Mouse (Mus musculus): ENCODE results near the gene Stam2.

The Stam2 gene

GRCm38 (mm10) chr2:52651547-52651946 is 90.5 kb downstream of the Stam2 start:
- DNase-seq (ENCODE audit: low read depth, low spot score): no peak

GRCm38 (mm10) chr2:52647255-52647998 is 94.7 kb downstream of the Stam2 start:
- DNase-seq (ENCODE audit: low read depth, low spot score): no peak

- no peak for DNase-seq (ENCODE audit: low read depth, low spot score)
Observed at GRCm38 (mm10) chr2:52643657-52644056, 98.4 kb downstream of the Stam2 start.

Data from CD4-positive helper T cell, adult 2 months (primary cell).